Mouse (Mus musculus): ENCODE measurements around the gene Kmt2d.

Kmt2d gene

DNA sequence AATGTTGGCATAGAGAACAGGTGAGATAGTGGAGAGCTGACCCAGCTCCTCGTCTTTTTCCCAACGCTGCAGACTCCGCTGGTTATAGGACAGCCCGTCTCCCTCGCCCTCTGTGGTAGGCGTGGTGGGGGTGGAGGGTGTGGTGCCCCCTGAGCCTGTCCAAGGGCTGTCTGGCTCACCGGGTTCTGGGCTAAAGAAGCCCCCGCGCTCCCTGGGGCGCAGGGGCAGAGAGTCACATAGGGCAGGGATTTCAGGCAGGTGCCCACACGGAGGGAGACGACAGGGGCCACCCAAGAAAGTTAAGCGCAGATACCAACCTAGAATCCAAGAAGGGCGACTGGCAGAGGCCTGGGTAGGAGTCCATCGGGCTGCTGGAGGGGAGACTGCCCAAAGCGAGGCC lies 16.8 kb downstream of the Kmt2d start:
- no peak for DNase-seq (ENCODE audit: extremely low spot score)

DNA sequence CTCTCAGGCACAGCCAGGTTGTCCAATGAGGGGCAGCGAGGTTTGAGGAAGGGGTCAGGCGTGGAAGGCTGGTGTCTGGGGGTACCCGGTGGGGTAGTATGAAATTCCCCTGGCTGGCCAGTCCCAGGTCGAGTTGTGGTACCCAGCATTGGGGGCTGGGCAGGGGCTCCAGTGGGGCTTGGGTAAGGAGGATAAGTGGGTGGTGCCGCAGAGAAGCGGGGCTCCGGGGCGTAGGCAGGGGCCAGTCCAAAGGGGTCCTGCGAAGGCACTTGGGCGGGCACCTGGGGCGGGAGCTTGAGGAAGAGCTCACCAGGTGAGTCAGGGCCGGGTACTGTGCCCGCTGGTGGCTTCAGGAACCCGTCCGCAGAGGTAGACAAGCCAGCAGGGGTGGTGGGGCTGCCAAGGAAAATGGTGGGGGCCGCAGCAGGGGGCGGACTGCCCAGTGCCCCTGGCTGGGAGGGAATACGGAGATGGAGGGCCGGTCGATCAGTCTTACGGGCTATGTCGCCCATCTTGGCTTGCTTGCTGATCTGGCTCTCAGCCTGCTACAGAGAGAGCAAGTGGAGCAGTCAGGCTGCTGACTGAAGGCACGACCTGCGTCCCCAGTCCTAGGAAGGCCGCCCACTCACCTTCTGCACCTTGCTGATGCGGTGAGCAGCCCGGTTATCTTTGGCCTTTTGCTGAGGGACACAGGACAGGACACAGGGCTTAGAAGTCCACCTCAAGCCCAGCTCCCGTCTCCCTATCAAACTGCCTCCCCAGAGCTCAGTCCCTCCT lies 17.7 kb downstream of the Kmt2d start:
- no peak for DNase-seq (ENCODE audit: extremely low spot score)

DNA sequence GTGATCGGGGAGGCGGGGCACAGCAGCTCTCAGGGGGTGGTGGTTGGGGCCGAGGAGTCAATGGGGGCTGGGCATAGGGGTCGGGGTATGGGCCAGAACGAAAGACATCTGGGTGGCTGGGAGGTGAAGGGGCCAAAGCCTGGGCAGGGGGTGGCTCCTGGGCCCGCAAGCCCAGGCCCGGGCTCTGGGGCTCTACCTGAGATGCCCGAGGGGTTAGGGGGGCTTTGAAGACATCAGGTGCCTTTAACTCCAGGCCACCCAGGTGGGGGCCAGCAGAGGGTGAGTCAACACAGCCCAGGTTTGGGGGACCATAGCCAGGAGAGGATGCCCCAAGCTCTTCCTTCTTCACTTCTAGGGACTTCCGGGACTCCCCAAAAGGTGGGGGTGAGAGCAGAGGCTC lies 18.3 kb downstream of the Kmt2d start:
- DNase-seq (ENCODE audit: extremely low spot score), result no peak

DNA sequence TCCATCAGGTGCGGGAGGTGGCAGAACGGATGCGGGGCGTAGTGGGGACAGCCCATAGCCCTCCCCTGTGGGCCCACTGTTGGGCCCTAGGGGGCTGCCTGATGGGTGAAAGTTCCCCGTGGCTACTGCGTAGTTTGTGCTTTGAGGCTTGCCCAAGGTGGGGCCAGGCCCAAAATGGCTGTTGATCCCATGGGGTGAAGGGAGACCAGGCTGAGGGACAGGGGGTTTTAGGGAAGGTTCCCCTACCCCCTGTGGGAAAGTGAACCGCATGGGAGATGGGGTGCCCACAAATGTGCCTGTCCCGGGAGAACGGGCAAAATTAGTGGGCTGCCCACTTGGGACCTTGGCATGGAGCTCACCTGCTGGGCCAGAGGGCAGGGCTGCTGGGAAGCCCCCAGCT lies 18.9 kb downstream of the Kmt2d start:
- DNase-seq (ENCODE audit: extremely low spot score), result no peak

DNA sequence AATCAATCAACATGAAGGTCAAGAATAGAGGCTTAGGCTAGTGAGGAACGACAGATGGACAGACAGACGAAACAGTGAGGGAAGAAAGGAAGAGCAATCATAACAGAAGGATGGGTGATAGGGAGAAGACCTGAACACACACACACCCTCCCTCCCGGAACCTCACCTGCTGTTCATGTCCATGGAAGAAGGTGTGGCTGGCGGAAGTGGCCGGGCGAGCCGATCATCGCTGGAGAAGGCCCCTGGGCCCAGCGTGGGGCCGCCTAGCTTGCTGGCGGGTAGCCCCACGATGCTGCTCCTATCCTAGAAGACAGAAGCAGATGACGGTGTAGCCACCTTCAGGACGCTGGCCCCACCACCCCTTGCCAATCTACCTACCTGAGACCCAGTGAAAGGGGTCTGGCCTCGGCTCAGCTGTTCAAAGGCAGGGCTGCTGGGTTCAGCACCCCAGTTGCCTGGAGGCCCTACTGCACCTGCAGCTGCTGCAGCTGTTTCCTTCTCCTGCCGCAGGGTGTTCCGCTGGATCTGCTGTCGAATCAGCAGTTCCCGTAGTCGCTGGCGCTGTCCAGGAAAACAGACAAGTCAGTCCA lies 19.7 kb downstream of the Kmt2d start:
- DNase-seq (ENCODE audit: extremely low spot score), result no peak

- DNase-seq (ENCODE audit: extremely low spot score), result no peak
These were observed 20.3 kb downstream of the Kmt2d start for GRCm38 (mm10) chr15:98850668-98851067.

DNA sequence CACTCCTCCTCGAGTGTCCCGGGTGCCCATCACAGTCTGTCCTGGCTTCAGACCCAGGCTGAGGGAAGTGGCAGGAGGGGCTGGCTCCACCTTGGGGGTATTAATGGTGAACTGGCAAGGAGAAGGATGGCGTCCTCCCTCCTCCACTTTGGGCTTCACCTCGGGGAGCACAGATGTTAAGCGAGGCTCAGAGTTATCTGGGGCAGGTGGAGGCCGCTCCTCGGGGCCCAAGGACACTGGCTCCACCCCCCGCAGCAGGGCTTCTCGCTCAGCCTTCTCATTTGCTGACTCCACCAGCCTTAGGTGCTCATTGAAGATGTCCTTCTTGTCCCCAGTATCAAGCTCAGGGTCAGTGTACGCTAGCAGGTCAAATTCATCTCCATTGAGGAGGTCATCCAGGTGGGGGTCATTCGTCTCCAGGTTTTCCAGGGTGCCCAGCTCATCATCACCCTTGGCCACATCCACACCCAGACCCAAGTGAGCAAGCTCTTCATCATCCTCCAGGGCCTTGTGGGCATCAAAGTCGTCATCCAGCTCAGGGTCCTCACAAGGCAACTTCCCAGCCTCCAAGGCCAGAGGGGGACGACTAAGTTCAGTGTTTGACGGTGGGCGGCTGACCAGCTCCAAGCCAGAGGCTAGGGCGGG lies 20.9 kb downstream of the Kmt2d start:
- no peak for DNase-seq (ENCODE audit: extremely low spot score)

GRCm38 (mm10) chr15:98849165-98849564 lies 21.8 kb downstream of the Kmt2d start:
- no peak for DNase-seq (ENCODE audit: extremely low spot score)

DNA sequence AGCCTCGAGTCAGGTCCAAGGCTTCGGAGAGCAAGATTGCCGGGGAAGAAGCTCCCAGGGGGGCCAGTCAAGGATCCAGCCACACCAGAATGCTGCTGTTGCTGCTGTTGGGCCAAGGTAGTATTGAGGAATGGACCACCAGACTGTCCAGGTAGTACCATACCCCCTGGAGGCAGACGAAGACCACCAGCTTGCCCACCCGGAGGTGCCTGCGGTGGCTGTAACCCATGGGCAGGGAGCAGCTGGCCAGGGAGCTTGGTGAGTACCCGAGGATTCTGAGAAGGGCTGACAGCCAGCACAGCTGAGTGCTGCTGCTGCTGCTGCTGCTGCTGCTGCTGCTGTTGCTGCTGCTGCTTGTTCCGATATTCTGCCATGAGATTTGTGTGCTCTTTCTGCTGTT lies 24.9 kb downstream of the Kmt2d start:
- no peak for DNase-seq (ENCODE audit: extremely low spot score)

GRCm38 (mm10) chr15:98845149-98845548 lies 25.9 kb downstream of the Kmt2d start:
- no peak for DNase-seq (ENCODE audit: extremely low spot score)

DNA sequence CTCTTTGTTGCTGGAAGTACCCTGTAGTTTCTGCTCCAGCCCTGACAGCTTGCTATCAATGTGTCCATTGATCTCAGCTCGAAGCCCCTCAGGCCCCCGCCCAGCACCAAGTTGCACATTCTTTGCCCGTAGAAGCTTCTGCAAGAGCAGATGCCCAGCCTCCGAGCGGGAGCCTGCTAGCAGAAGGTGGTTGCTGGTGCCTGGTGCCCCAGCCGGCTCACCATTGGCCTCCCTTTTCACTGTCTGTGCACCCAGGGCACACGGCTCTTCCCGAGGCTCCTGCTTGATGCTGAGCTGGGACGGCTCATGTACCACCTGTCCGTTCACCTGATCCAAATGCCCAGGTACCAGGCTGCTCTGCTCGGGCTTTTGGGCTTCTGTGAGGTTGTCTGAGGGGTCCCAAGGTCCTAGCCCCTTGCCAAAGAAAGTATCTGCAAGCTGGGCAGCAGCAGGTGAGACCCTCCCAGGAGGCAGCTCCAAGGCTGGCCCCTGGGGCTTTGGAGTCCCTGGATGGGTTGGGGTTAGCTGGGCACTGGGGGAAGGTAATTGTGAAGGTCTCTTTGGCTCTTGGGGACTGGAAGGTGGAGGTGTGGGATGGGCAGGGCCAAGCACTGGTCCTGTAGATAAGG lies 27.3 kb downstream of the Kmt2d start:
- DNase-seq (ENCODE audit: extremely low spot score), result no peak

DNA sequence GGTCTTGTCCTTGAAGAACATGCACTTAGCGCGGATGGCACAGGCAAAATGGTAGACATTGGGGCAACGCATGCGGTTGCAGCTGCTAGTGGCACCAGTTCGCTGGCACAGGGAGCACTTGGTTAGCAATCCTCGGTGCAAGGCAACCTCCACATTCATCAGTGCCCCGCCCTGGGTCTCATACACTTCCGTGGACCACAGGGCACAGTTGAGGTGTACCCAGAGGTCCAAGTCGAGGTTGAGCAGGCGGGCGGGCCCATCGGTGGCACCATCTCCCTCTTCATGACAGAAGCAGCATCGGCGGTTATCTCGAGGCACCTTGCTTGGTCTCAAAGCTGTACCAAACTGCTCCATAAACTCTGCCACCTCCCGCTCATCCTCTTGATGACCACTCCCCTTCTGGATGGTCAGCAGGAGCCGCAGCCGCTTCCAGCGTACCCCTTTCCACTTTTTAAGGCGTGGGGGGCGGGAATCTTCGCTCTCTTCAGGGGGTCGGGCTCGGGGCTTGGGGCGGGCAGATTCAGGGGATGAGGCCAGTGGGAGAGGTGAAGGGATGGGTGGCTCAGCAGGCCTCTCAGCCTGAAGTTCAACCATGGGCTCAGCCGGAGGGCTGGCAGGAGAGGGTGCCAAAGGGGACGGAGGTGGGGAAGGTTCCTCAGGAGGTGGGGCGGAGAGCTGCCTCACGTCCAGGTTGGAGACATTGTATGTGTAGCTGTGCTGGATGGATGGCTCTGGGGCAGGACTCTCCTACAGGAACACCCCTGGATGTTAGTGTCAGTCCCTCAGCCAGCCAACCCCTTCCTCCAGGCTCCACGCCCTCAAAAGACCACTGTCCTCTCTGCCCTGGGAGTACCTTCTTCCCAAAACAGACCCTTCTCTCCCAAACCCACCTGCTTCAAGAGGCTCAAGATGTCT lies 31.1 kb downstream of the Kmt2d start:
- DNase-seq (ENCODE audit: extremely low spot score), result no peak

DNA sequence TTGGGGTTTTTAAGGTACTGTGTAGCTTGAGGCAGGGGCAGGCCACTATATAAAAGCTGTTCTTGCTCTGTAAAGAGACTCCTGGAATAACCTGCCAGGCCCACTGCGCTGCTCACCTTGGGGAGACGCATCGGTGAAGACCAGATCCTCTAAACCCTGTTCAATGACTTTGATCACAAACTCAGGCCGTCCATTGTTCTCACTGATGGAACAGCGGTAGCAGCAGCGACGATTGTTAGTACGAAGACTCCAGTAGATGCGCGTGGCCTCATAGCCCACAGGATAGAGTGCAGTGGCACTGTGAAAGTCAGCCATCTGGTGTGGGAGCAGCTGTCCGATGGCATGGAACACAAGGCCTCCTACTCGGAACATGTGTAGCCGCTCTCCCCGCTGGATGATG lies 31.8 kb downstream of the Kmt2d start:
- no peak for DNase-seq (ENCODE audit: extremely low spot score)

GRCm38 (mm10) chr15:98837743-98838103 lies 33.3 kb downstream of the Kmt2d start:
- DNase-seq (ENCODE audit: extremely low spot score), result no peak

GRCm38 (mm10) chr15:98837006-98837742 lies 33.8 kb downstream of the Kmt2d start:
- DNase-seq (ENCODE audit: extremely low spot score), result no peak

- DNase-seq (ENCODE audit: extremely low spot score), result no peak
These were observed 35.7 kb downstream of the Kmt2d start for GRCm38 (mm10) chr15:98835291-98835690.

- no peak for DNase-seq (ENCODE audit: extremely low spot score)
These were observed 36.9 kb downstream of the Kmt2d start for GRCm38 (mm10) chr15:98834059-98834458.

- no peak for DNase-seq (ENCODE audit: extremely low spot score)
These were observed 37.7 kb downstream of the Kmt2d start for GRCm38 (mm10) chr15:98833281-98833680.

DNA sequence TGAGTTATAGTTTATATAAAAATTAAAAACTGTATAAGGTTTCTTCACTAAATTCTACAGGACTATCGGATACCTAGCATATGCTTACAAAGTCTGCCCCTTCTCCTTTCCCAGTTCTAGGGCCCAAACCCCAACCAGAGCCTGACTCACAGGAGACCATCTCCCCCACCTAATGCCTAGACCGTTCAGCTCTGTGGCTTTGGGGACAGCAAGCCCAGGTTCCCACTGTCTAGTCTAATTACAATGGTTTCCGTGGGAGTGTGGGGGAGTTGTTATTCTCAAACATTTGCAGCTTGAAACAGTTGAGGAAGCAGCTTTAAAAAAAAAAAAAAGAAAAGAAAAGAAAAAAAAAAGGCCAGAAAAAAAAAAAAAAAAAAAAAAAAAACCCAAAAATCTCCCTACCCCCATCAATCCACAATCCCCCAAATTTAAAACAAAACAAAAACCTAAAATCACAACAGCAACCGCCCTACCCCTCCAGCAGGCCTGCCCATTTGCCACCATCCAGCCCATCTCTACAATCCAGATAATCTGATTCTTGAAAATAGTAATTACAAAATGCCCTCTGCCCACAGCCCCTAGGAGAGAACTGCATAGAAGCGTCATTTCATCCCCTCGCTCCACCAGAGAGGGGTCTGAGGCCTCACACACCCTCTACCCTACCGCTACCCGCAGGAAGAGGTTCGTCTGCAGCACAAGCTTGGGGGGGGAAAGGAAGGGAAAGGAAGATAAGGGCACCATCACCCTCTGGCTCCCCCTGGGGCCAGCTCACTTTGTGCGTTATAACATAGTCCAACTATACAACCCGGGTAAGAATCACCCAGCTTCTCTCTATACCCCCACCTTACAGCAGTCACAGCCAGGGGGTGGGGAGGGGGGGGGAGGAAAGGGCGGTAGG lies 38.6 kb downstream of the Kmt2d start:
- no peak for DNase-seq (ENCODE audit: extremely low spot score)

- DNase-seq (ENCODE audit: extremely low spot score), result no peak
These were observed 39.3 kb downstream of the Kmt2d start for GRCm38 (mm10) chr15:98831684-98832035.

All from embryo, embryonic 9.5 days (tissue).